In the genomic region with DNA sequence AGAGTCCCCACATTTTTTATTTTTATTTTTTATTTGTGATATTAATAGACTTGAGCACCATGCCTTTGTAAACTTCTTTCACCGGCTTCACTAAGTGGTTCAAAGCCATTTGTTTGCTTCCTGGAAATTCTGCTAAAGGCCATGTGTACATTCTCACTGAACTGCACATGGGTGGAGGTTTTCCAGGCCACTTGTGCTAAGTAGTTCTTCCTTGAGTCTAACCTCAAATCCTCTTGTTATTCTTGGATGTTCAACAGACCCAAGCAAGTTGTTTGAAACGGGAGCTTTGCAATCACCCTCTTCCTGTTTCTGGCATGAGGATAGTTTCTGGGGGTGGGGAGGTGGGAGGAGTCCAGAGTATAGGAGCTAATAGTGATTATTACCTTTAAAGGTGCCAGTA, we compare ENCODE assay signal across 17 mouse cellular contexts. TPM values are rescaled to one million over a fixed set of nuclear protein-coding genes. Genes with fewer than 3 reads are reported as not detected.
DNase-seq lines count a peak whose midpoint lies in the region; ATAC-seq and TF ChIP-seq lines count a peak whose summit lies in the region.
"Had no signal": no experiment of that assay in that cellular context is flagged by ENCODE, and none has a peak within 500 bp of the region (broad histone marks: within the 10 kb centered on the region; RNA-seq: fewer than 3 reads in every experiment).

No protein-coding gene starts in this region.

- no peak for TF ChIP-seq RAD21 in MEL (IDR thresholded peaks at IDR 0.05; ENCODE audit: low read depth, low read length)

- H3K79me2 ChIP-seq in MEL (ENCODE audit: control insufficient read depth, insufficient read depth, low read length, poor library complexity), result no peaks in the 10 kb centered on the region

- peak; percentile 9 for DNase-seq in cerebellum, adult 9-11 months
- DNase-seq in cerebellum, postnatal 4 days (ENCODE audit: low spot score in 2 of 2), result no peak
- peak; percentile 67 for DNase-seq in lung, postnatal 25 days (ENCODE audit: low spot score)
- DNase-seq in lung, adult 2 months, result no peak
- peak; percentile 54 for DNase-seq in MEL (ENCODE audit: low read depth, low spot score)
- DNase-seq in liver, postnatal 0 days, result no peak
- DNase-seq: adrenal gland, adult 8-10 months; adrenal gland, postnatal 36 days; gastrocnemius, postnatal 10 days; heart, adult 2 months; heart, postnatal 14 days had no signal

- WGBS in lung, adult 2 months, result 22% methylated on average over 2 of the region's 2 CpGs
- 27% methylated on average over 2 of the region's 2 CpGs for WGBS in liver, postnatal 0 days (ENCODE audit: insufficient replicate concordance)

- no peaks in the 10 kb centered on the region for H3K9me3 ChIP-seq in MEL (replicated peaks; ENCODE audit: insufficient read depth, low read length)
- H3K9me3 ChIP-seq in liver, postnatal 0 days (ENCODE audit: low read length), result no peaks in the 10 kb centered on the region
- H3K9me3 ChIP-seq: embryonic facial prominence, embryonic 12.5 days; forebrain, embryonic 15.5 days; heart, embryonic 15.5 days; hindbrain, embryonic 13.5 days had no signal

- 0 out of 4 replicates have a peak, but pooled peaks cover 0 to 3% of the 10 kb centered on the region in 2 experiments for H3K36me3 ChIP-seq in MEL (ENCODE audit: control insufficient read depth in 1 of 2, insufficient read depth in 2 of 2, low read length in 2 of 2)
- H3K36me3 ChIP-seq in liver, postnatal 0 days (replicated peaks; ENCODE audit: insufficient read depth, low read length), result no peaks in the 10 kb centered on the region
- H3K36me3 ChIP-seq: embryonic facial prominence, embryonic 12.5 days; forebrain, embryonic 15.5 days; heart, embryonic 15.5 days; hindbrain, embryonic 13.5 days had no signal

- no peak overlapping the region for H3K4me3 ChIP-seq in lung, adult 2 months (replicated peaks; ENCODE audit: extremely low read depth, low read depth, low read length)
- no peak overlapping the region for H3K4me3 ChIP-seq in MEL (ENCODE audit: control insufficient read depth in 1 of 2, insufficient read depth in 1 of 2, low read depth in 2 of 2, low read length in 2 of 2)
- H3K4me3 ChIP-seq in liver, postnatal 0 days (ENCODE audit: low read depth, low read length), result no peak overlapping the region
- H3K4me3 ChIP-seq: embryonic facial prominence, embryonic 12.5 days; forebrain, embryonic 15.5 days; heart, adult 2 months; heart, embryonic 15.5 days; hindbrain, embryonic 13.5 days had no signal

- TF ChIP-seq EP300 in MEL (IDR thresholded peaks at IDR 0.05; ENCODE audit: low read depth in 1 of 2, low read length in 2 of 2), result no peak
- no peak for TF ChIP-seq EP300 in liver, postnatal 0 days (IDR thresholded peaks at IDR 0.05; ENCODE audit: low read depth)

- no peaks in the 10 kb centered on the region for H3K4me1 ChIP-seq in lung, adult 2 months (ENCODE audit: control insufficient read depth, insufficient read depth, low read length)
- H3K4me1 ChIP-seq in MEL (ENCODE audit: control insufficient read depth in 1 of 2, insufficient read depth in 2 of 2, low read length in 2 of 2), result peaks cover 0 to 2% of the 10 kb centered on the region in 2 experiments; a peak in 2 of 4 replicates
- H3K4me1 ChIP-seq in liver, postnatal 0 days (ENCODE audit: insufficient read depth), result no peaks in the 10 kb centered on the region

- no peak overlapping the region for H3K9ac ChIP-seq in MEL (ENCODE audit: control insufficient read depth, low read depth, low read length, poor library complexity, severe bottlenecking)
- no peak overlapping the region for H3K9ac ChIP-seq in liver, postnatal 0 days (replicated peaks)
- H3K9ac ChIP-seq: embryonic facial prominence, embryonic 12.5 days; forebrain, embryonic 15.5 days; heart, embryonic 15.5 days; hindbrain, embryonic 13.5 days had no signal

- ATAC-seq in liver, postnatal 0 days, result no peak
- ATAC-seq: forebrain, embryonic 15.5 days; hindbrain, postnatal 0 days had no signal

- H3K27me3 ChIP-seq in MEL (ENCODE audit: control insufficient read depth in 1 of 2, insufficient read depth in 2 of 2, low read length in 2 of 2), result peaks cover 1 to 2% of the 10 kb centered on the region in 2 experiments; a peak in 3 of 4 replicates
- peaks cover 41% of the 10 kb centered on the region for H3K27me3 ChIP-seq in liver, postnatal 0 days (ENCODE audit: insufficient read depth, low read length)

- no peak overlapping the region for H3K27ac ChIP-seq in MEL (ENCODE audit: control insufficient read depth, low read depth, low read length)
- H3K27ac ChIP-seq in liver, postnatal 0 days (ENCODE audit: low read depth), result no peak overlapping the region
- H3K27ac ChIP-seq: embryonic facial prominence, embryonic 12.5 days; heart, adult 2 months; heart, embryonic 15.5 days; hindbrain, embryonic 13.5 days; hindbrain, postnatal 0 days had no signal

- TF ChIP-seq CTCF in lung, adult 2 months (IDR thresholded peaks at IDR 0.05; ENCODE audit: insufficient read depth, low read length), result no peak
- TF ChIP-seq CTCF in MEL (IDR thresholded peaks at IDR 0.05 in 2 of 3, conservative IDR thresholded peaks at IDR 0.05 in 1 of 3; ENCODE audit: control insufficient read depth in 1 of 3, insufficient read depth in 1 of 3, low read depth in 2 of 3, low read length in 3 of 3, poor library complexity in 1 of 3, severe bottlenecking in 1 of 3), result no peak
- no peak for TF ChIP-seq CTCF in liver, postnatal 0 days (IDR thresholded peaks at IDR 0.05; ENCODE audit: low read depth)

- no peak for TF ChIP-seq POLR2A in lung, adult 2 months (IDR thresholded peaks at IDR 0.05; ENCODE audit: borderline replicate concordance, extremely low read depth, low read depth, low read length)
- no peak for TF ChIP-seq POLR2A in MEL (IDR thresholded peaks at IDR 0.05; ENCODE audit: control insufficient read depth in 1 of 2, insufficient read depth in 1 of 2, low read depth in 1 of 2, low read length in 2 of 2, poor library complexity in 1 of 2)

- H3K4me2 ChIP-seq in liver, postnatal 0 days (ENCODE audit: low read depth, low read length), result no peak overlapping the region
- H3K4me2 ChIP-seq: embryonic facial prominence, embryonic 12.5 days; forebrain, embryonic 15.5 days; heart, embryonic 11.5 days; heart, embryonic 15.5 days; hindbrain, embryonic 13.5 days had no signal

TF ChIP-seq in MEL, 35 proteins besides CTCF, POLR2A, EP300 and RAD21:
- TF ChIP-seq MXI1 (IDR thresholded peaks at IDR 0.05; ENCODE audit: low read depth, low read length), result peak; percentile 52; the same call in 1 of the 2 replicates
- peak; percentile 51; the same call in 1 of the 2 replicates for TF ChIP-seq SIN3A (IDR thresholded peaks at IDR 0.05; ENCODE audit: low read length)
- no peak for TF ChIP-seq GABPA (IDR thresholded peaks at IDR 0.05; ENCODE audit: low read depth, low read length)
- peak; percentile 53; the same call in 1 of the 2 replicates for TF ChIP-seq ELF1 (IDR thresholded peaks at IDR 0.05; ENCODE audit: low read depth, low read length)

RNA-seq across cellular contexts. Expression of a gene that starts 16.5 kb away (rescaled TPM):
- polyA plus RNA-seq in lung, adult 2 months (2012; rRNA removed), result 76.5 and 105 TPM in 2 replicates
- total RNA-seq in MEL (2012; rRNA removed), result 2.9 and 3.5 TPM in 2 replicates
- 10 to 100 TPM in 1 of 2 experiments, not detected in 1; 19.0 TPM for polyA plus RNA-seq in MEL (2012; ENCODE audit: insufficient read depth in 1 of 2, insufficient read length in 2 of 2, low read depth in 1 of 2, low replicate concordance in 2 of 2, missing spikeins in 1 of 2)
- polyA plus RNA-seq in liver, postnatal 0 days (2015; fragmentation: Nextera tagmentation; extraction: Ambion mirVana), result 11.1 and 14.0 TPM in 2 replicates

Comparison
In these comparisons a context has a peak if more than half of its experiments do, and no peak if none do; other contexts are left out.
1. DNase-seq: peak in cerebellum, adult 9-11 months (single experiment), lung, postnatal 25 days (single experiment) and MEL (single experiment); none in cerebellum, postnatal 4 days (0 of 2), lung, adult 2 months (single experiment) and liver, postnatal 0 days (single experiment).